Mouse (Mus musculus): ENCODE data around the gene Akap6.

Gene Akap6

GRCm38 (mm10) chr12:52908448-52909066 is 209.4 kb downstream of the Akap6 start:
- no peak for DNase-seq (ENCODE audit: extremely low spot score)

GRCm38 (mm10) chr12:52910345-52910744 is 211.2 kb downstream of the Akap6 start:
- no peak for DNase-seq (ENCODE audit: extremely low spot score)

DNA sequence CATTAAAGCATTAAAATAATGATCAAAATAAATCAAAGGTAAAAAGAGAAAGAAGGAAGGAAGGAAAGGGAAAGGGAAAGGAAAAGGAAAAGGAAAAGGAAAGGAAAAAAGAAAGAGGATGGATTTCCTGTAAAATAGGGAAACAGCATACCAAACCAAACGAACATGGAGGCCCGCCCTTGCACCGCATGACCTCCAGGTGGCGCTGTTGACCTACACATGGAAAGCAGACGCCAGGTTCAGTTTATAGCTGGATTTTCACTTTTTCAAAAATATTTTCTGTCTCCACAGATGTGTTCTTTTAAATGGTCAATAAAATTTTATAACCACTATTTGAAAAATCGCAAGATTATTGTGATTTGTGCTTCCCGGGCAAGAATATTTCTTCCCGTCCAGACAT is 211.6 kb downstream of the Akap6 start:
- peak; percentile 67 for DNase-seq (ENCODE audit: extremely low spot score)

DNA sequence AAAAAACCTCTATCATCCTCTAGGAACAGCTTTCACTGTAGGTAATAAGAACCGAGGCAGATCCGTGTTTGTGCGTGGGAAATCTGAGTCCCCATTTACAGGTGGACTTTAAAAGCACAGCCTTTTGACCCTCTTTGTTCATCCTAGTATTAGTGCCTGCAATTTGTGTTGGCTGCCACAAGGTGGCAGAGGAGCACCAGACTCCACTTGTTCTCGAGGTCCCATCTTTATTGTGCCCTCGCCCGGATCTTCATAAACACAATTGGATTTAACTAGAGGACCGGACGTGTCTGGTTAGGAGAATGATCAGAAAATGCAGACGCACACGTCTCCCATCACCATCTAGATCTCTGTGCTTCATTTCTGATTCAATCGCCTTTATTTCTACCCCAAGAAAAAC is 219.8 kb downstream of the Akap6 start:
- peak; percentile 52 for DNase-seq (ENCODE audit: extremely low spot score)

- no peak for DNase-seq (ENCODE audit: extremely low spot score)
Measured at GRCm38 (mm10) chr12:52922510-52922909, 223.3 kb downstream of the Akap6 start.

GRCm38 (mm10) chr12:52925448-52925847 is 226.3 kb downstream of the Akap6 start:
- no peak for DNase-seq (ENCODE audit: extremely low spot score)

GRCm38 (mm10) chr12:52933832-52934231 is 234.6 kb downstream of the Akap6 start:
- no peak for DNase-seq (ENCODE audit: extremely low spot score)

- no peak for DNase-seq (ENCODE audit: extremely low spot score)
Measured at GRCm38 (mm10) chr12:52934989-52935388, 235.8 kb downstream of the Akap6 start.

- no peak for DNase-seq (ENCODE audit: extremely low spot score)
Measured at GRCm38 (mm10) chr12:52938786-52939185, 239.6 kb downstream of the Akap6 start.

DNA sequence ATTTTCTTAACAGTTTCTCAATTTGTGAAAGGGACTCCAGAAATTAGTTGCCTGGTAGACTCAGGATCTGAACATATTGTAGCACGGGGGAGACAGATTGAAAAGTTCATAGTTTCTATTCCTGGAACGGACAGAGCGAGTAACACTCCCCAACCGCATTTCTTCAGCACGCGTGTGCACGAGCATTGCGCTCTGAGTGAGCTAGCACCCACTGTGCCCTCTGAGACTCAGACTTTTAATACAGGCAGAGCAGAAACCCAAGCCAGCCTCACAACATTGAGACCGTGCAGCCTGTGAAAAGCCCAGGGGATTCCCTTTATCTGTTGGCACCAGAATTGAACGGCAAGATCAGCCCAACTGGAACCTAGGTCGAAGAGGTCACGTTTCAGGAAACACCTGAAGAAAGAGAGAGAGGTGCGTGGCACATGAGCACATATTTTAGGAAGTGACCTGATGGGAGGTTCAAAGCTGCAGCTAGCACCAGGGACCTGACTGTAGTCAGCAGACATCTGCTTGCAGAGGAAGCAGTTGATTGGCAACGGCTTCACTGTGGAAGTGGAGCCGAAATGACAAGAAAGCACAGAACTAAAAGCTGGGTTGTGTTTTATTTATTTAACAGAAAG is 240.3 kb downstream of the Akap6 start:
- peak; percentile 19 for DNase-seq (ENCODE audit: extremely low spot score)

DNA sequence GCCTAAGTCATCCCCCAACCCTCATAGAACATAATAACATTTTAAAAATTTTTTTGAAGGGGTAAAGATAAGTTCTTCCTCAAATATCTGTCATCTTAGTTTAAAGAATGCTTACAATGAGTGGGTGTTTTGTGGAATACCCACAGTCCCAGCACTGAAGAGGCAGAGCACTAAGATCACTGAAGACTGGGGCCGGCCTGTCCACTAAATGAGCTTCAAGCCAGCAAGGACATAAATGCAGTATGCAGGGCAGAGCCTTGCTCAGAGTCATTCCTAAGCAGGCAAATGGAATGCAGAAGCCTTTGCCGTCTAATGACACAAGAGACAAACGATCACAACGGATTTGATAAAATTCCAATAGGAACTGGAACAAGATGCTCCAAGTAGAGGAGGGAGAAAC is 242.8 kb downstream of the Akap6 start:
- no peak for DNase-seq (ENCODE audit: extremely low spot score)

DNA sequence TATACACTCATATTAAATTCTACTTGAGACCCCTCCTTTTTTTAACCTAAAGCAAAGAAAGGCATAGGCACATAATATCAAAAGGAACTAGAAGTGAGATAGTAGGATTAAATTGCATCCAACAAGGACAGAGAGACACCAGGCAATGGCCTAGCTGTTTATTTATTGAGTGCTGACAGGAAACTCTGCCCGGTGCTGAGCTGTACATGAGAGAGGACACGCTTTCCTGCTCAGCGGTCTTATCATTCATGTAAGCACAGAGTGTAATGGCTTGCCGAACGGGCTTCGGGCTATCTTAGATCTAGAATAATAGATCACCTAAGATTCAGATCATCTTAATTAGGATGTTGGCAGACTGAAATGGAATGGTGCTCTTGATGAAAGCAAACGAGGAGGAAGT is 245.1 kb downstream of the Akap6 start:
- DNase-seq (ENCODE audit: extremely low spot score) = no peak

DNA sequence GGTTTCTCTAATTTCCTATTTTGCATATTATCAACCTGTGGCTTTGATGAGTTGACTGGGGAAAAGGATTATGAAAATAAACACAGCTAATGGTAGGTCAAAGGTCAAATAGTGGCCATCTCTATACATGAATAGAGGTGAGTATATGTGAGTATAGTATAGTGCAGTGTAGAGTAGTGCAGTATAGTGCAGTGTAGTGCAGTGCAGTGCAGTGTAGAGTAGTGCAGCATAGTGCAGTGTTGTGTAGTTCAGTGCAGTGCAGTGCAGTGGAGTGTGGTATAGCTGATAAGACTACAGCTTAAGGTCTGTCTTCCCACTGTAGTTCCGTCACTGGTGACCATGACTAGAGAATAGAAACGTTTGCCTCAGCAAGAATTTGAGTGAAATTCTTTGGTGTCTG is 245.8 kb downstream of the Akap6 start:
- no peak for DNase-seq (ENCODE audit: extremely low spot score)

- DNase-seq (ENCODE audit: extremely low spot score) = no peak
Measured at GRCm38 (mm10) chr12:52950660-52951059, 251.5 kb downstream of the Akap6 start.

GRCm38 (mm10) chr12:52957587-52957986 is 258.4 kb downstream of the Akap6 start:
- no peak for DNase-seq (ENCODE audit: extremely low spot score)

GRCm38 (mm10) chr12:52957994-52958393 is 258.8 kb downstream of the Akap6 start:
- no peak for DNase-seq (ENCODE audit: extremely low spot score)

DNA sequence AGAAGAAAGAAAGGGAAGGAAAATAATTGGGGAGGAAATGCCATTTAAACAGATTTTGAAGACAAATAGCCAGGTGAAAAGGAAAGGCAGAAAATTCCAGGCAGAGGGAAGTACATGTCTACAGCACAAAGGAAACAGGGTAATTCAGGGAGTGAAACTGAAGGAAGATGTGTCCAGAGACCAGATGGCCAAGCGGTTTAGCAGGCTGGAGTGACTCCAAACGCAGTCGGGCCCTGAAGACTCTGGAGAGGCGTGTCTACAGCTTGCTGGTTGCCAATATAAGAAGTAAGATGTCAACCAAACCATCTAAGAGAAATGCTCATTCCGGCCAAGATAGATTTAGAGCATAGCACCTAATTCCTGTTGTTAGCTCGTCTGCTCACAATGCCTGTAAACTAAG is 292.6 kb downstream of the Akap6 start:
- DNase-seq (ENCODE audit: extremely low spot score) = no peak

DNA sequence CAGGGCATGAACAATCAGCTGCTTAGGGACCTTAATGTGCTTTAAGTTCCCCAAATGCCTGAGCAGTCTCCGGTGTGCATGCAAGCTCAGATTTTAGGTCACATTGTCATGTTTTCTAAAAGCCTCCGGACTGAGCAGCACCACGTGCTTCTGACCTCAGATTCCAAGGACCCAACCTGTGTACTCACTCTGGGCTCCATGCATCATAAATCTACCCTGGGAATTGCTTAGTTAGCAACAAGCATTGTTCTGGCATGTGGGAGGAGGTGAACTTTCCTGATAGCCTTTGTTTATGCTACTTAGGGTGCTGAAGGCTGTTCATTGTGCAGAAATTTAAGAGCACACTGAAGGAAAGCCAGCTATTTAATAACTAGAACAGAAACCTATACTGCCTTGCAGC is 313.2 kb downstream of the Akap6 start:
- peak; percentile 17 for DNase-seq (ENCODE audit: extremely low spot score)

DNA sequence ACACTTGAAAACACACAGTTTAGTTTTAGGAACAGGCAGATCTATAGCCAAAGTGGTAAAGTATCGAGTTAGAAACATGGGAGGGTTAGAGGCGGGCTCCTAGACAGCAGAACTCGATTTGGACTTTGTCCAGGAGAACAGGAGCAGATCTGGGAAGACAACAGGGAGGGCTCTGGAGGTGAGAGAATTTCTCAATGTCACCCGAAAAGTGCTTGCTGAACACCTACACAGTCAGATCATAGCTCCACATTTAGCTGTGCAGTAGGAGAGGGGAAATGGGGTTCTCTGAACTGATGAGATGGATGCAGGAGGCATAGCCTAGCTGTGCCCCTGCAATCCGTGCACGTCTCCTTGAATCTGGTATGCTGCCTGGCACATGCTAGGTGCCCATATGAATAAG is 315.4 kb downstream of the Akap6 start:
- no peak for DNase-seq (ENCODE audit: extremely low spot score)

DNA sequence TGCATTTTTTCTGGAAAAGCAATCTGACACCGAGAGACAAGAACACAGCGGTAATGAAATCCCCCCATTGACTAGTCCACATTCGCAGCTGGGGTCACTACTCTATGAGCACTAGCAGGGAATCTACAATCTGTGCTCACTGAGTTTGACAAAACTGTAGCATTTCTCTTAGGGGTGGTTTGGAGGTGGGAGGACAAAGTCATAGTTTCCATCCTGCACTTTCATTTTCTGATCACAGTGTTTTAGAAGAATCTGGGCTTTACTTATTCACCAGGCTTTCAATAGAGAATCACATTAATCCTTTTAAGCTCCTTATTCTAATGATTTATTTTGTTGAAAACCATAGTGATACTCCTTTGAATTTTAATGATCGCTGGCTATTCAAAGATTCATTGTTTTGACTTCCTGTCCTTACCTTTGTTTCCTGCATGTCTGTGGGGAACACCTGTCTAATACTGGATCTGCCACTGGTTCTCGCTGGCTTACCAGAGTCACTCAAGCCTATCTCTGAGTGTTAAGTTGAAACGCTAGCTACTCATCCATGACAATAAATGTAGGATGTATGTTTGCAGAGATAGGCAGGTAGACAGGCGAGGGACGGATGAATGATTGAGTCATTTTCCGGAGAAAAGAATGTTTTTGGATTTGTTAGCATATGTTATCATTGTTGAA is 325.5 kb downstream of the Akap6 start:
- no peak for DNase-seq (ENCODE audit: extremely low spot score)

DNA sequence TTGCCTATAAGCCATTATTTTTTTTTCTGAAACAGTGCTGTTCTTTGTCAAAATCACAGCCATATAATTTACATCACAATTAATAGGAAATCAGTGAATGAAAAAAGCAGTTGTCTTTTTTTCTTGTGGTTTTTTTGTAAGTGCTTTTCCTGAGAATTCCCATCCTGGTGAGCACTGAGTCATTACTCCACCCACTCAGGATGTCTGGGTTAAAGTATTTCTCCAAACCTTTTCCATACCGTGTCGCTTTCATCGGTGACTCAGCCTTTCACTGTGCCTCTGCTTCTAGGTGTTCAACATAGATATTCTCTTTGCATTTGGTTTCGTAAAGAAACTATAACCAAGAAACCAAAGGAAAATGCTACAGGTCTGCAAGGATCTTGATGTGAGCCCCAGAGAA is 328.1 kb downstream of the Akap6 start:
- no peak for DNase-seq (ENCODE audit: extremely low spot score)

DNA sequence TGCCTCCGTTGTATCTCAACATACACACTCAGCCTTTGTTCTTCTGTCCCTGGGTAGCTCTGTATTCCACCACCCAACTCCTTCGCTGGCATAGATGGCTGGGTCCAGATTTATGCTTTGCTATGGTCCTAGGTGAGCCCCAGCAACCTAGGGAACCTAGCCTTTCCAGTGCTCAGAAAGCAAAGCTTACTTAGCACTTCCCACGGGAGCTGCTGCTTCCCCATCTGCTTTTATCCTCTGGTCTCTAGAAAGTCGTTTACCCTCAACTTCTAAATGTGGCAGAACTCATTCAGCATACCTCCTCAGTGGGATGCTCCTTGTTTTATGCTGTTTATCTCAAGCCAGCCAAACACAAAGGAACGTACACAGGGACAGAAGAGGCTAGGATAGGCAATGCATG is 329.7 kb downstream of the Akap6 start:
- no peak for DNase-seq (ENCODE audit: extremely low spot score)

GRCm38 (mm10) chr12:53029910-53030309 is 330.7 kb downstream of the Akap6 start:
- no peak for DNase-seq (ENCODE audit: extremely low spot score)

All from embryo, embryonic 9.5 days (tissue).